Mouse (Mus musculus): ENCODE data around the gene Baz2a.

Gene Baz2a

DNA sequence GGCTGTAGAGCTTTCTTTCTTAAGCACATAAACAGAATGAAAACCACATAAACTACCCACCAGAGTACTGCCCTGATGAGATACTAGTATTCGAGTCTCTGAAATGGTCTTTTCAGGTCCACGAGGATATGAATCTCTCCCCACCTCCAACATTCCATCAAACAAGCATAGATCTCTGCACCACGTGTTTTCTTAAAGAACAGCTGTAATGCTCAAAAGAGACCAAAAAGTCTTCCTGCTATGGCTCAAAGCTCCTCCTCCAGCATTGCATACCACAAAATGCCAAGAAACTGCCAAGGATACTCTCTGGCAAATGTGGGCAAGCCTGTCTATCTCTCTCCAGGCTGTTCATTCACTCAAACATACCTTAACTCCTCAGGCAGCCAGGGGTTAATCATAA is 83.9 kb downstream of the Baz2a start:
- in situ Hi-C loops (cut with MboI, MseI) = no loop called here

DNA sequence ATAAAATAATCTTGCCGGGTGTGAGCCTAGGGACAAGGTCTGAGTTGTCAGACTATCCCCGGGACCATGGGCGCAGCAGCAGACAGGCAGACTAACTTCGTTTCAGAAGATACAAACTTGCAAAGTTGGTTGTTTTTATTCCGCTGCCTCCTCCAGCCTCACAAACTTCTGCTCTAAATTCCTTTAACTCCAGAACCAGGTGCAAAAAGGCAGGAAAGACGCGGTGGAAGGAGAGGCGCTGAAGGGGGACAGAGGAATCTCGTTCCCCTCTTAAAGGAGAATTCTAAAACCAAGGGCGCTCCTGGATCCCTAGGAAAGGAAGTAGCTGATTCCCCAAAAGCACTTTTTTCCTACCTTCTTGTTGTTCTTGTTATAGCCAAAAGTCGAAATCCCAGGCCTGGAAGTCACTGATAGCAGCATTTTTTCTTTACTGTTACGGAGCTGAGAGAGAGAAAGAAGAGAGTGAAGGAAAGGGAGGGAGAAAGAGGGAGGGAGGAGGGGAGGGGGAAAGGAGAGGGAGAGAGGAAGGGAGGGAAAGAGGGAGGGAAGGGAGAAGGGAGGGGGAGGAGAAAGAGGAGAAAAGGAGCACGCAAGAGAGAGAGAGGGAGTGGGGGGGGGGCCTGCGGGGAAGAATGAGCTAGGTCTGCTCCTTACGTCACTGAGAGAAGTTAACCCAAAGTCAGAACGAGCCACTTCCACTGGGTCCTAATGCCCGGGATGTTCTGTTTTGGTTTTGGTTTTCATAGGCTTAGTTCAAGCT is 84.8 kb downstream of the Baz2a start:
- in situ Hi-C loops (cut with MboI, MseI) = no loop called here

DNA sequence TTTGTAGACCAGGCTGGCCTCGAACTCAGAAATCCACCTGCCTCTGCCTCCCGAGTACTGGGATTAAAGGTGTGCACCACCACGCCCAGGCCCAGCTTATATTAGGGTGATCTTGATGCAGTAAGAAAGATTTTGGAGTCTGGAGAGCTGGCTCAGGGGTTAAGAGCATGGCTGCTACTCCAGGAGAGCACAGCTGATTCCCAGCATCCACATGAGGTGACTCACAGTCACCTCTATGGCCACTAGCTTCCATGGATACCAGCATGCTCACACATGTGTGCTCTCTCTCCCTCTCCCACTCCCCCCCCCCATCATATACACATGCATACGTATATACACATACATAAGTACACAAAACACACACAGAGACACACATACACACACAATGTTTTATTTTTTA is 85.9 kb downstream of the Baz2a start:
- in situ Hi-C loops (cut with MboI, MseI) = no loop called here

All from regulatory T cell (primary cell).